Mouse (Mus musculus): Measurements from ENCODE around the gene Podxl.

The Podxl gene

GRCm38 (mm10) chr6:31563235-31564181 is at the start of gene Podxl:
Podxl (minus strand) TSS chr6:31563981.
- DNase-seq (ENCODE audit: low read depth, low spot score), result peak; percentile 73

- no peak for DNase-seq (ENCODE audit: low read depth, low spot score)
Measured at GRCm38 (mm10) chr6:31612560-31613270, 48.9 kb upstream of the Podxl start.

GRCm38 (mm10) chr6:31606429-31606828 is 42.6 kb upstream of the Podxl start:
- no peak for DNase-seq (ENCODE audit: low read depth, low spot score)

GRCm38 (mm10) chr6:31604629-31605265 is 41.0 kb upstream of the Podxl start:
- DNase-seq (ENCODE audit: low read depth, low spot score), result no peak

- no peak for DNase-seq (ENCODE audit: low read depth, low spot score)
Measured at GRCm38 (mm10) chr6:31602489-31602888, 38.7 kb upstream of the Podxl start.

GRCm38 (mm10) chr6:31601131-31601530 is 37.4 kb upstream of the Podxl start:
- DNase-seq (ENCODE audit: low read depth, low spot score), result no peak

GRCm38 (mm10) chr6:31599863-31600262 is 36.1 kb upstream of the Podxl start:
- no peak for DNase-seq (ENCODE audit: low read depth, low spot score)

- DNase-seq (ENCODE audit: low read depth, low spot score), result no peak
Measured at GRCm38 (mm10) chr6:31598349-31598911, 34.6 kb upstream of the Podxl start.

- DNase-seq (ENCODE audit: low read depth, low spot score), result no peak
Measured at GRCm38 (mm10) chr6:31597136-31597460, 33.3 kb upstream of the Podxl start.

GRCm38 (mm10) chr6:31596346-31597135 is 32.8 kb upstream of the Podxl start:
- DNase-seq (ENCODE audit: low read depth, low spot score), result no peak

GRCm38 (mm10) chr6:31592579-31593238 is 28.9 kb upstream of the Podxl start:
- DNase-seq (ENCODE audit: low read depth, low spot score), result no peak

- DNase-seq (ENCODE audit: low read depth, low spot score), result no peak
Measured at GRCm38 (mm10) chr6:31592128-31592527, 28.3 kb upstream of the Podxl start.

GRCm38 (mm10) chr6:31591676-31592075 is 27.9 kb upstream of the Podxl start:
- DNase-seq (ENCODE audit: low read depth, low spot score), result no peak

GRCm38 (mm10) chr6:31590754-31591153 is 27.0 kb upstream of the Podxl start:
- DNase-seq (ENCODE audit: low read depth, low spot score), result no peak

GRCm38 (mm10) chr6:31589268-31589667 is 25.5 kb upstream of the Podxl start:
- no peak for DNase-seq (ENCODE audit: low read depth, low spot score)

GRCm38 (mm10) chr6:31587655-31588054 is 23.9 kb upstream of the Podxl start:
- DNase-seq (ENCODE audit: low read depth, low spot score), result no peak

- no peak for DNase-seq (ENCODE audit: low read depth, low spot score)
Measured at GRCm38 (mm10) chr6:31586127-31586526, 22.3 kb upstream of the Podxl start.

GRCm38 (mm10) chr6:31576151-31576550 is 12.4 kb upstream of the Podxl start:
- DNase-seq (ENCODE audit: low read depth, low spot score), result no peak

- DNase-seq (ENCODE audit: low read depth, low spot score), result no peak
Measured at GRCm38 (mm10) chr6:31575063-31575462, 11.3 kb upstream of the Podxl start.

GRCm38 (mm10) chr6:31571459-31571858 is 7.7 kb upstream of the Podxl start:
- no peak for DNase-seq (ENCODE audit: low read depth, low spot score)
